Mouse (Mus musculus) kidney, embryonic 16.5 days (tissue): ENCODE data around the gene Mtrex. TPM values are rescaled to one million over a fixed set of nuclear protein-coding genes. Genes with fewer than 3 reads are reported as not detected.

ENCODE experiments used
- ATAC-seq: fragments of 200-750 bp; cut with Nextera tagmentation; 2 replicates; pipeline ENCODE4 v1.8.0; 2017; ENCODE audit warnings: moderate TSS enrichment; ENCODE audit not compliant: low FRiP score, low TSS enrichment
- H3K27ac ChIP-seq: fragments of 300-500 bp; sonication (generic); 2 replicates; pipeline ENCODE4 v1.5.1; 2014; ENCODE audit warnings: low read length
- H3K27me3 ChIP-seq: fragments of 300-500 bp; sonication (generic); 2 replicates; pipeline ENCODE4 v1.6.1; 2014; ENCODE audit warnings: low read length, control low read depth, mixed read lengths; ENCODE audit not compliant: insufficient read depth
- H3K36me3 ChIP-seq: fragments of 300-500 bp; sonication (generic); 2 replicates; pipeline ENCODE4 v1.6.1; 2014; ENCODE audit warnings: low read length, control low read depth, mixed read lengths; ENCODE audit not compliant: insufficient read depth
- H3K4me1 ChIP-seq: fragments of 300-500 bp; sonication (generic); 2 replicates; pipeline ENCODE4 v1.6.1; 2014; ENCODE audit warnings: low read length, control low read depth, mixed read lengths; ENCODE audit not compliant: insufficient read depth
- H3K4me2 ChIP-seq: fragments of 300-500 bp; sonication (generic); replicated peaks from 2 replicates; pipeline ENCODE4 v1.6.1; 2014; ENCODE audit warnings: low read depth, low read length
- H3K4me3 ChIP-seq: fragments of 300-500 bp; sonication (generic); 2 replicates; pipeline ENCODE4 v1.5.1; 2014; ENCODE audit warnings: mild to moderate bottlenecking, low read length
- H3K9ac ChIP-seq: fragments of 300-500 bp; sonication (generic); replicated peaks from 2 replicates; pipeline ENCODE4 v1.6.1; 2014; ENCODE audit warnings: low read length
- H3K9me3 ChIP-seq: fragments of 300-500 bp; sonication (generic); 2 replicates; pipeline ENCODE4 v1.6.1; 2016; ENCODE audit warnings: low read length, control low read depth
- WGBS: fragments of 180-500 bp; shearing (Covaris S2); extraction: QIAGEN DNeasy Blood & Tissue Kit; methylation state at CpG from one replicate; pipeline ENCODE4 v1.1.7; 2014; 5-methylcytosine and 5-hydroxymethylcytosine counted together
- polyA plus RNA-seq: library from polyadenylated mRNA; unstranded; fragments of >200 nt; fragmentation: Nextera tagmentation; extraction: Ambion mirVana; gene quantifications from 2 replicates; pipeline ENCODE4 v1.2.1, GENCODE M21; 2015

The Mtrex gene
- polyA plus RNA-seq, 1 experiment from 2014 or later = 72.2 TPM

GRCm38 (mm10) chr13:112859574-112860134 is 67.5 kb downstream of the Mtrex start:
- H3K9me3 ChIP-seq = no peaks in the 10 kb centered on the region

GRCm38 (mm10) chr13:112857921-112858320 is 69.3 kb downstream of the Mtrex start:
- peaks cover 6% of the 10 kb centered on the region; the same call in 1 of the 2 replicates for H3K4me1 ChIP-seq
- H3K4me2 ChIP-seq = no peak overlapping the region
- ATAC-seq = no peak
- H3K27me3 ChIP-seq = no peaks in the 10 kb centered on the region
- H3K9ac ChIP-seq = no peak overlapping the region
- no peaks in the 10 kb centered on the region for H3K9me3 ChIP-seq
- H3K36me3 ChIP-seq = peaks cover 22% of the 10 kb centered on the region
- H3K27ac ChIP-seq = no peak overlapping the region
- WGBS = 82% methylated on average over 7 of the region's 7 CpGs
- no peak overlapping the region for H3K4me3 ChIP-seq

More at GRCm38 (mm10) chr13:112859574-112860134, 67.5 kb downstream of the Mtrex start:
- ATAC-seq = no peak
- Histone ChIP-seq H3K4me2 (no peak overlapping the region), H3K9ac (no peak overlapping the region), H3K36me3 (peaks cover 27% of the 10 kb centered on the region), H3K4me1 (no peaks in the 10 kb centered on the region; the same call in 1 of the 2 replicates), H3K4me3 (no peak overlapping the region), H3K27ac (no peak overlapping the region), H3K27me3 (no peaks in the 10 kb centered on the region)
- 88% methylated on average over 21 of the region's 21 CpGs for WGBS

DNA sequence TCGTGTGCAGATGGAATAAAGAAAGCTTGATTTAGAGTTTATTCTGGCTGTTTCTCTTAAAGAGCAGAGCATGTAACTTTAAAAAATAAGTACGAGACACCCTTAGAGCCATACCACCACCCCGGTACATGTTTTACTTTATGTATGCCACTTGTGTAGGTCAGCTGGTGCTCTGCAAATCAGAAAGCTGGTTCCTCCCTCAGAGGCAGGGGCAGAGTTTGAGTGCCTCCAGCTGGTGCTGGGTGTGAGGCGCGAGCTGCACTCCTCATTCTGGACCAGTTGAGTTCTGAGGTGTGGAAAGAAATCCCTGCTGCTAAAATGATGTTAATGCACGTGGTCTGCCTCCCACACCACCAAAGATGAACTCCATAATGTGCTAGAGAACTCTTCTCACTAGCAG is 72.8 kb downstream of the Mtrex start:
- Histone ChIP-seq H3K27ac (no peak overlapping the region), H3K27me3 (no peaks in the 10 kb centered on the region), H3K4me2 (no peak overlapping the region), H3K4me3 (no peak overlapping the region), H3K9ac (no peak overlapping the region), H3K9me3 (no peaks in the 10 kb centered on the region), H3K4me1 (peaks cover 14% of the 10 kb centered on the region; the same call in 1 of the 2 replicates), H3K36me3 (peaks cover 6% of the 10 kb centered on the region; the same call in 1 of the 2 replicates)
- WGBS = 63% methylated on average over 6 of the region's 6 CpGs
- no peak; the same call in 1 of the 2 replicates for ATAC-seq

DNA sequence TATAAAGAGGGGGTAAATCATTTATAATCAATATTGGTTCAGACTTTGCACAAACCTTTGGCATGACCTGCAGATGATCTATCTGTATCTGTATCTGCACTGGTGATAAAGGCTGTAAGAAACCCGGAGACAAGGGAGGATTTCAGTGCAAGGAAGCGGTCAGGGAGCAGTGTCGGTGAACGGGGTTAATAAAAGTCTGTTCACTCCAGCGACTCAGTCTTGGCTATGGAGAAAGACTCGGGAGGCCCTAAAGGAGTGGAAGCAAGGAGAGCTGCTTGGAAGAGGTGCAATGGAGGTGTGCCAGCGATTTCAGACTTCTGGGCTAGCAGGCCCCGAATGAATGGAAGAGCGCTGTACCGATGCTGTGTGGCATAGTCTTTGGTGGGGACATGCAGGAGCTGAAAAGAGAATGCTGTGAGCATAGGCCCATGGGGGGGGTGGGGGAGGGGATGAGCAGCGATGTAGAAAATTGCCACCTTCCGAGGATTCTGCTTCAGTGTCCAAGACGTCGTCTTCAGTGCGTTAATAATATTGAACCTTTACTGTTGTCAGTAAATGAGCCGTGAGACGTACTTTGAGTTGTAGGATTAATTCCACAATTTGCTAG is 73.4 kb downstream of the Mtrex start:
- Histone ChIP-seq H3K4me2 (no peak overlapping the region), H3K9ac (no peak overlapping the region), H3K36me3 (0 out of 2 replicates have a peak, but pooled peaks cover 6% of the 10 kb centered on the region), H3K27me3 (no peaks in the 10 kb centered on the region), H3K4me1 (peaks cover 14% of the 10 kb centered on the region; the same call in 1 of the 2 replicates), H3K9me3 (no peaks in the 10 kb centered on the region), H3K27ac (no peak overlapping the region), H3K4me3 (no peak overlapping the region)
- WGBS = 46% methylated on average over 17 of the region's 17 CpGs
- peak; percentile 55; the same call in 1 of the 2 replicates for ATAC-seq

GRCm38 (mm10) chr13:112845931-112846330 is 81.3 kb downstream of the Mtrex start:
- no peaks in the 10 kb centered on the region for H3K27me3 ChIP-seq
- H3K9ac ChIP-seq = no peak overlapping the region
- H3K4me3 ChIP-seq = no peak overlapping the region
- no peak overlapping the region for H3K4me2 ChIP-seq
- H3K9me3 ChIP-seq = no peaks in the 10 kb centered on the region
- ATAC-seq = no peak
- no peak overlapping the region for H3K27ac ChIP-seq
- 96% methylated on average over 3 of the region's 3 CpGs for WGBS
- no peaks in the 10 kb centered on the region for H3K4me1 ChIP-seq
- H3K36me3 ChIP-seq = peaks cover 12% of the 10 kb centered on the region

- ATAC-seq = no peak
- no peaks in the 10 kb centered on the region for H3K4me1 ChIP-seq
Observed at GRCm38 (mm10) chr13:112840241-112841087, 86.7 kb downstream of the Mtrex start.

GRCm38 (mm10) chr13:112838562-112839232 is 88.5 kb downstream of the Mtrex start:
- ATAC-seq = no peak
- Histone ChIP-seq H3K36me3 (0 out of 2 replicates have a peak, but pooled peaks cover 3% of the 10 kb centered on the region), H3K4me2 (no peak overlapping the region), H3K9me3 (no peaks in the 10 kb centered on the region), H3K27ac (no peak overlapping the region), H3K9ac (no peak overlapping the region), H3K27me3 (no peaks in the 10 kb centered on the region), H3K4me3 (no peak overlapping the region), H3K4me1 (peaks cover 2% of the 10 kb centered on the region; the same call in 1 of the 2 replicates)
- WGBS = 93% methylated on average over 6 of the region's 6 CpGs

More at GRCm38 (mm10) chr13:112840241-112841087, 86.7 kb downstream of the Mtrex start:
- H3K27ac ChIP-seq = no peak overlapping the region
- H3K36me3 ChIP-seq = peaks cover 12% of the 10 kb centered on the region
- no peaks in the 10 kb centered on the region for H3K9me3 ChIP-seq
- WGBS = 87% methylated on average over 16 of the region's 16 CpGs
- H3K4me3 ChIP-seq = no peak overlapping the region
- H3K9ac ChIP-seq = no peak overlapping the region
- H3K4me2 ChIP-seq = no peak overlapping the region
- no peaks in the 10 kb centered on the region for H3K27me3 ChIP-seq

- Histone ChIP-seq H3K4me1 (peaks cover 12% of the 10 kb centered on the region), H3K27ac (no peak overlapping the region), H3K4me2 (no peak overlapping the region), H3K36me3 (0 out of 2 replicates have a peak, but pooled peaks cover 3% of the 10 kb centered on the region), H3K27me3 (no peaks in the 10 kb centered on the region), H3K4me3 (no peak overlapping the region), H3K9me3 (no peaks in the 10 kb centered on the region), H3K9ac (no peak overlapping the region)
- ATAC-seq = no peak
- WGBS = 76% methylated on average over 9 of the region's 9 CpGs
Observed at GRCm38 (mm10) chr13:112837621-112838155, 89.5 kb downstream of the Mtrex start.

DNA sequence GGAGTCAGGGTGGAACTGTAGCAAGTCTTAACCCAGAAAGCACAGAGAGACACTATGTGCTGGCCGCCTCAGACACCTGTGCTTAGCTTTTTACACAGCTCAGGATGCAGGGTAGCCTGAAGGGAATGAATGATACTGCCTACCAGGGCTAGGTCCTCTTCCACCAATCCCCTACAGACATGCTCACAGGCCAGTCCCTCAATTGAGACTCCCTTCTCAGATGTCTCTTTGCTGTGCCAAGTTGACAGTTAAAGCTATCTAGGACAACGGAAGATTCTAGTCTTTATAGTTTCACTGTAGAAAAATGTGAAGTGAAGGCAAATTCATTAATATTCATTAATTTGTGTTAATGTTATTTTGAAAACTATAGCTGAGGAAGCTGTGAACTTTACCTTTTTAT is 90.2 kb downstream of the Mtrex start:
- Histone ChIP-seq H3K4me1 (peaks cover 18% of the 10 kb centered on the region), H3K27me3 (no peaks in the 10 kb centered on the region), H3K27ac (no peak overlapping the region), H3K4me3 (no peak overlapping the region), H3K9ac (no peak overlapping the region), H3K4me2 (no peak overlapping the region), H3K36me3 (no peaks in the 10 kb centered on the region), H3K9me3 (no peaks in the 10 kb centered on the region)
- 60% methylated on average over 2 of the region's 2 CpGs for WGBS
- ATAC-seq = no peak
